Mouse (Mus musculus) left cerebral cortex, adult 2 months (tissue): ENCODE results near the gene Apol6. TPM values are rescaled to one million over a fixed set of nuclear protein-coding genes. Genes with fewer than 3 reads are reported as not detected.

Experiments
- DNase-seq, 2 experiments: peaks; one replicate each; pipeline ENCODE4 v3.0.0; 2021 to 2022; ENCODE audit warnings: low spot score in 2 of 2, mixed read lengths in 1 of 2; ENCODE audit errors: extremely low spot score in 1 of 2
- H3K27ac ChIP-seq: fragments of 200-600 bp; 2 replicates; pipeline ENCODE4 v1.8.1; 2022
- H3K4me3 ChIP-seq: fragments of 200-600 bp; 2 replicates; pipeline ENCODE4 v1.8.1; 2022
- CTCF ChIP-seq: fragments of 200-600 bp; IDR thresholded peaks from 2 replicates; pipeline ENCODE4 v1.8.1; 2022; ENCODE audit warnings: antibody characterized with exemption, mild to moderate bottlenecking, moderate library complexity
- intact Hi-C: fragments of 180-260 bp; cut with DNase I; formaldehyde crosslinking; loops from one replicate; pipeline ENCODE4 v1.15.1; 2025
- total RNA-seq, 2 experiments: library from RNA; stranded (reverse); gene quantifications; 2 replicates each; pipeline ENCODE4 v1.2.3; 2021

The Apol6 gene
- total RNA-seq, 2 experiments from 2014 or later: 0.19 TPM; not detected in 1

- Histone ChIP-seq H3K4me3 (no peak overlapping the region), H3K27ac (no peak overlapping the region)
- DNase-seq: no peak
- TF ChIP-seq CTCF: no peak
- intact Hi-C loops: no loop called here
These were observed 50.7 kb downstream of the Apol6 start for GRCm38 (mm10) chr15:77095216-77095615.

GRCm38 (mm10) chr15:77097358-77097757 is 52.8 kb downstream of the Apol6 start:
- DNase-seq: no peak
- intact Hi-C loops: no loop called here
- TF ChIP-seq CTCF: no peak
- Histone ChIP-seq H3K27ac (no peak overlapping the region), H3K4me3 (no peak overlapping the region)

- no peak overlapping the region; the same call in 1 of the 2 replicates for H3K27ac ChIP-seq
- intact Hi-C loops: no loop called here
- no peak for TF ChIP-seq CTCF
- H3K4me3 ChIP-seq: no peak overlapping the region
- no peak for DNase-seq
These were observed 55.2 kb downstream of the Apol6 start for GRCm38 (mm10) chr15:77099756-77100155.

- no peak for DNase-seq
- intact Hi-C loops: no loop called here
- TF ChIP-seq CTCF: no peak
- Histone ChIP-seq H3K27ac (no peak overlapping the region), H3K4me3 (no peak overlapping the region)
These were observed 58.2 kb downstream of the Apol6 start for GRCm38 (mm10) chr15:77102685-77103084.

- intact Hi-C loops: no loop called here
- Histone ChIP-seq H3K4me3 (no peak overlapping the region), H3K27ac (peak overlapping the region; percentile 3; the same call in 1 of the 2 replicates)
- TF ChIP-seq CTCF: no peak
- no peak for DNase-seq
These were observed 60.0 kb downstream of the Apol6 start for GRCm38 (mm10) chr15:77104349-77105158.

GRCm38 (mm10) chr15:77105273-77105672 is 60.7 kb downstream of the Apol6 start:
- TF ChIP-seq CTCF: no peak
- H3K4me3 ChIP-seq: no peak overlapping the region
- DNase-seq: no peak
- intact Hi-C loops: no loop called here
- no peak overlapping the region for H3K27ac ChIP-seq

Other genes starting within 250 kb of the Apol6 start
- 10 to 100 TPM; 44.4 to 46.0 TPM for gene Zfp251, start 173.3 kb upstream of the Apol6 start, total RNA-seq
- gene Zfp7, start 165.5 kb upstream of the Apol6 start, total RNA-seq: 10 to 100 TPM in 1 of 2 experiments, 1 to 10 TPM in 1; 7.9 to 10.3 TPM
- 1 to 10 TPM in 1 of 2 experiments, not detected in 1; 2.0 TPM for gene Gm49527, start 165.4 kb upstream of the Apol6 start, total RNA-seq
- 1 to 10 TPM; 3.9 to 6.0 TPM for gene Zfp647, start 119.3 kb upstream of the Apol6 start, total RNA-seq
- 10 to 100 TPM; 29.3 to 33.5 TPM for gene 1110038F14Rik, start 96.2 kb upstream of the Apol6 start, total RNA-seq
- gene Mb, start 5.9 kb downstream of the Apol6 start, total RNA-seq: under 1 TPM in 1 of 2 experiments, not detected in 1; 0.33 TPM